Mouse (Mus musculus): Measurements from ENCODE around the gene Pla2g2c.

- TF ChIP-seq CTCF (IDR thresholded peaks at IDR 0.05; ENCODE audit: borderline replicate concordance, insufficient read depth, low read depth, low read length), result no peak
- no peak for TF ChIP-seq POLR2A (IDR thresholded peaks at IDR 0.05; ENCODE audit: borderline replicate concordance, insufficient read depth, low read length)
These were observed 53.1 kb downstream of the Pla2g2c start for GRCm38 (mm10) chr4:138777417-138778407.

All from cerebellum, adult 2 months (tissue).